Mouse (Mus musculus): ENCODE measurements around the gene Prickle1. TPM values are rescaled to one million over a fixed set of nuclear protein-coding genes. Genes with fewer than 3 reads are reported as not detected.

The Prickle1 gene
- polyA plus RNA-seq, 1 experiment from 2014 or later, result 20.7 TPM

DNA sequence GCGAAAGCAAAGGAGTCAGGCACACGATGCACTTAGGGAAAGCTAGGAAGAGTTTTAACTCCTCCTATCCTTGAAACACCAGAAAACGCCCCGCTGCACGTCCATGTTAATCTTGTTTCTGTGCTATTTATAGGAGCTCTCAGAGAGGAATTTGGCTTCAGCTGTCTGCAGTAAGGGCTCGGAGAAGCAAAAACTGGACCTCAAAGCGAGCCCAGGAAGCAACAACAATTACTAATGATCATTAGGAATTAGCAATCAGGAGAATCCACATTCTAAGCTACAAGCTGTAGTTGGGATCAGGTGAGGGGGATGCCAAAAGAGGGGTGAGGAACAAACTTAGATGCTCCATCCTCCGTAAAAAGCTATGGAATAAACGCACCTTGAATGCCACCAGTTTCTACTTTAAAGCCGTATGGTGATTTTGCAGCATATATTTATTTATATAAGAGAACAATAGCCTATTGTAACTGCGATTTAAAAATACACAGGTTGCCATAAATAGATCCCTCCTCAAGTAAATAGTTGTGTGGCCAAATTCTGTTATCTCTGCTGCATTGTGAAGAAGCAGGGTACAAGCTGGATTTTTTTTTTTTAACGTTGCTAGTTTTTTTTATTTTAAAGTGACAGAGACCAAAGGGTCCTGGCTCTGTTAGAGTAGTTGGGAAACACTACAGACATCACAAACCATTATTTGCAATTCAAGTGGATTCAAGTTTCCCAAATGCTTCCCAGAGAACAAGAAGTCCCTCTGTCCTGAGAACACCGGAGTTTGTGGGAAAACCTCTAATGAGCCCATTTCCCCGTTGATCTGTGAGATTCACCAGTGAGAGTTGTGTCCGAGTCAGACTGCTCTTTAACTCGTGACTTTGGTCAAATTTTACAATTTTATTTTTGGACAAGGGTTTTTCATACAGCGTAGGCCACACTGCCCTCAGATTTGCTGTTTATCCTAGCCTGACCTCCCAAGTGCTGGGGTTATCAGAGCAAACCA, 75.6 kb downstream of the Prickle1 start:
- peaks cover 19% of the 10 kb centered on the region for H3K4me1 ChIP-seq (replicated peaks; ENCODE audit: control insufficient read depth, insufficient read depth, low read length)
- ATAC-seq, result peak; percentile 19; the same call in 1 of the 2 replicates
- peak overlapping the region; percentile 75 for H3K4me3 ChIP-seq (replicated peaks; ENCODE audit: low read length)
- H3K4me2 ChIP-seq (ENCODE audit: low read length), result peak overlapping the region; percentile 97
- no peaks in the 10 kb centered on the region; the same call in none of the 2 replicates for H3K27me3 ChIP-seq (replicated peaks; ENCODE audit: control insufficient read depth, insufficient read depth, low read length)
- no peaks in the 10 kb centered on the region for H3K9me3 ChIP-seq (ENCODE audit: control insufficient read depth, low read length)
- 11% methylated on average over 17 of the region's 17 CpGs for WGBS
- H3K9ac ChIP-seq (replicated peaks; ENCODE audit: low read depth, low read length), result no peak overlapping the region; the same call in 1 of the 2 replicates
- no peak overlapping the region for H3K27ac ChIP-seq (ENCODE audit: low read length)
- H3K36me3 ChIP-seq (ENCODE audit: control insufficient read depth, insufficient read depth), result no peaks in the 10 kb centered on the region

DNA sequence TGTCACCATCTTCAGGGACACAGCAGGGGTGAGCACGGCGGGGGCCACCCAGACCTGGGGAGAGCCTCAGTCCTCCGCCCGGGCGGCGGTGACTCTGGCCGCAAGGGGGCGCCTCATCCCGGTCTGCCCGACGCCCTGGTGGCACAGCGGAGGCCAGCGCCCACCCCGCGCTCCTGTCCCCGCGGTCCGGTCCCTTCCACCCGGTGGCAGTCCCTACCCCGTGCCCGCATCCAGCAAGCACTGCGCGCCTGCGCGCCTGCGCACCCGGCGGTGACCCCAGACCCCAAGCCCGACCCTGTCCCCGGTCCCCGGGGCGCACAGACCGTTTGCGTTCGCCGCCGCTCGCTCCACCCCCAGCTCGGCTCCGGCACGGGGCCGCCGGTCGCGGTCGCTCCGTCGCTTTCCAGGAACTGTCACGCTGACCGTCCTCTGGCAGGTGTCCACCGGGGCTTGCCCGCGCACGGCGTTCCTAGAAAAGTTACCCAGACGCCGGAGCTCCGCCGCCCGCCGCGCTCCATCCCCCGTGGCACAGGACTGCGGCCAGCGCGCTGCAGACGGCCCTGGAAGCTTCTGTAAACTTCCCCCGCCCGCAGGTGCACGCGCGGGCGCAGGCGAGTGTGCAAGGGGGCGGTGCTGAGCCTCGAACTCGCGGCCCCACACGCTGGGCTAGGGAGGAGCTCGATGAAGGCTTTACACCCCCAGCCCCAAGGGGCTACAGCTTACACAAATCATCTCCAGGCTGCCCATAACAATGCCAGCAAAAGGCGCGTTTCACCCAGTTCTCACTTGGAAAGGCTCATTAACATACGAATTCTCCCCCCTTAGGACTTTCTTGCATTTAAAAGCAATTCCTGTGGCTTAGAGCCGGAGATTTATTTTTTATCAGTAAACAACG, 76.5 kb downstream of the Prickle1 start:
- WGBS, result 0% methylated on average over 80 of the region's 85 CpGs
- H3K36me3 ChIP-seq (ENCODE audit: control insufficient read depth, insufficient read depth), result no peaks in the 10 kb centered on the region
- H3K9ac ChIP-seq (replicated peaks; ENCODE audit: low read depth, low read length), result peak overlapping the region; percentile 74
- peak overlapping the region; percentile 75 for H3K4me3 ChIP-seq (replicated peaks; ENCODE audit: low read length)
- H3K4me1 ChIP-seq (replicated peaks; ENCODE audit: control insufficient read depth, insufficient read depth, low read length), result peaks cover 19% of the 10 kb centered on the region
- peak overlapping the region; percentile 19; the same call in 1 of the 2 replicates for H3K27ac ChIP-seq (ENCODE audit: low read length)
- peak overlapping the region; percentile 97 for H3K4me2 ChIP-seq (ENCODE audit: low read length)
- no peaks in the 10 kb centered on the region for H3K9me3 ChIP-seq (ENCODE audit: control insufficient read depth, low read length)
- H3K27me3 ChIP-seq (replicated peaks; ENCODE audit: control insufficient read depth, insufficient read depth, low read length), result no peaks in the 10 kb centered on the region; the same call in none of the 2 replicates
- ATAC-seq, result peak; percentile 93

DNA sequence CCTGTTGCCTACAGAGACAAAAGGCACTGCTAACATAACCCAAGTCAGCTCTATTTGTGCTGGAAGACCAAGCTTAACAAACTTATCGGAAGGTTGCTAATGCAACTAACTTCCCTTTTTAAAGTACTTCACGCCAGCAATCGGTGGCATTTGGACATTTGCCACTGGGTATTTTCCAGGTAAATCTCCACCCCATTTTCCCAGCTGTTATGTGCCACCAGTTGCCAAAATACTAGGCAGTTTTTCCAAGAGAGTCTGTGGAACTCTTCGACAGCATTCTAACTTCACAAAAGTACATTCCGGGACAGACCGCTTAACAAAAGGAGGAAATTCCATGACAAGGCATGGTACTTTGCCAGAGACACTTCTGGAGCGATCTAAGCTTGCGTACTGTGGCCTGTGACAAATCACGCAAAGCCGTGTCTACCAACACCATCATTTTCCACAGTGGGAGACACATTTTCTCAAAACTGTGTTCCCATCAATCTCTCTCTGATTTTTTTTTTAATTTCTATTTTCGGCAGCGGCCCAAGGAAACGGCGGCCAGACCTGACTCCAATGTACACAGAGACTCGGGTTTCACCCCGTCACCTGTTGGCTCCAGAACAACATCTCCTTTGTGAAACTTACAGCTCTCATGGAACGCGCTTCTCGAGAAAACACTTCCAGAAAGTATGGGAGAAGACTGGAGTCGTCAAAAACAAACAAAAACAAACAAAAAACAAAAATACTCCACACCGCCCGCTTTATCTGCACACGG, 77.4 kb downstream of the Prickle1 start:
- Histone ChIP-seq H3K27me3 (replicated peaks; ENCODE audit: control insufficient read depth, insufficient read depth, low read length) (no peaks in the 10 kb centered on the region; the same call in none of the 2 replicates), H3K4me3 (replicated peaks; ENCODE audit: low read length) (peak overlapping the region; percentile 75), H3K9me3 (ENCODE audit: control insufficient read depth, low read length) (no peaks in the 10 kb centered on the region), H3K27ac (ENCODE audit: low read length) (no peak overlapping the region), H3K4me2 (ENCODE audit: low read length) (peak overlapping the region; percentile 97), H3K36me3 (ENCODE audit: control insufficient read depth, insufficient read depth) (no peaks in the 10 kb centered on the region), H3K9ac (replicated peaks; ENCODE audit: low read depth, low read length) (peak overlapping the region; percentile 74), H3K4me1 (replicated peaks; ENCODE audit: control insufficient read depth, insufficient read depth, low read length) (peaks cover 21% of the 10 kb centered on the region)
- WGBS, result 2% methylated on average over 23 of the region's 23 CpGs
- no peak for ATAC-seq

DNA sequence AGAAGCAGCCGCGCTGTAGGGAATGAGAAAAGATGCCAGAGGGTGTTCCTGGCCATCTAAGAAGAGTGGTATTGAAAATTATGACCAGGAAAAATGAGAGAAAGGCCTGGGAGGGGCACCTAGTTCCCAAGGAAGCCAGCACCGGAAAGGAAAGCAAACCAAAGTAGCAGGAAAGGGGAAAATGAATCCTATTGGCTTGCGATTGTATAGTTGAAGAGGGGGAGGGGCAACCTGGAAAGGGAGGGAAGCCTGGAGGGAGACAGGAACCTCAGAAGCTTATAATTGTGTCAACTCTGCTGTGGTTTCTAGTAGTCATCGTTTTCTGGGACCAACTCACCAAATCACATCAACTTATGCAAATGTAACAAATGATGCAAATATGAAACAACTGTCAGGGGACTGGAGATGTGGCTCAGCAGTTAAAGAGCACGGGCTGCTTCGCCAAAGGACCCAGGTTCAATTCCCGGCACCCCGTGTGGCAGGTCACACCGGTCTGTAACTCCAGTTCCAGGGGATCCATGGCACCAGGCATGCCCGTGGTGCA, 78.6 kb downstream of the Prickle1 start:
- H3K9ac ChIP-seq (replicated peaks; ENCODE audit: low read depth, low read length), result no peak overlapping the region
- no peak for ATAC-seq
- H3K27me3 ChIP-seq (replicated peaks; ENCODE audit: control insufficient read depth, insufficient read depth, low read length), result no peaks in the 10 kb centered on the region; the same call in none of the 2 replicates
- H3K4me2 ChIP-seq (ENCODE audit: low read length), result no peak overlapping the region
- H3K4me1 ChIP-seq (replicated peaks; ENCODE audit: control insufficient read depth, insufficient read depth, low read length), result peaks cover 27% of the 10 kb centered on the region
- no peaks in the 10 kb centered on the region for H3K9me3 ChIP-seq (ENCODE audit: control insufficient read depth, low read length)
- no peaks in the 10 kb centered on the region for H3K36me3 ChIP-seq (ENCODE audit: control insufficient read depth, insufficient read depth)
- WGBS, result 80% methylated on average over 11 of the region's 11 CpGs
- H3K27ac ChIP-seq (ENCODE audit: low read length), result no peak overlapping the region
- H3K4me3 ChIP-seq (replicated peaks; ENCODE audit: low read length), result no peak overlapping the region

DNA sequence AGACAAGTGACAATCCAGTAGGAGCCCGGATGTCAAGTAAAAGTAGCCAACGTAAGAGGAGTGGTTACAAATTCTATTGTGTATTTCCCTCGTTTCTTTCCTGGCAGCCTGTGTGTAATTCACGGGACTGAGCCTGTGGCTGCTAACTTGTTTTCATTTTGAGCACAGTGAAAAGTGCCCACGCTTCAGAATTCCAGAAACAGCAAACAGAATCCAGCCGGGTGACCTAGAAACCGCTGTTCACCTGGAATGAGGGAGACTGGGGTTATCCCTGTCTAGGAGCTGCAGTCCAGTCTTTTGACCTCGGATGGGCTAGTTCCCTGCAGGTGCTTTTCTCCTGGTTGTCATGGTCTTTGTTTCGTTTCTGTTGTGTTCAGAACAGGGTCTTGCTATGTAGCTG, 80.4 kb downstream of the Prickle1 start:
- H3K4me3 ChIP-seq (replicated peaks; ENCODE audit: low read length), result no peak overlapping the region
- H3K4me1 ChIP-seq (replicated peaks; ENCODE audit: control insufficient read depth, insufficient read depth, low read length), result peaks cover 36% of the 10 kb centered on the region
- no peaks in the 10 kb centered on the region for H3K9me3 ChIP-seq (ENCODE audit: control insufficient read depth, low read length)
- no peak overlapping the region for H3K4me2 ChIP-seq (ENCODE audit: low read length)
- no peaks in the 10 kb centered on the region; the same call in none of the 2 replicates for H3K27me3 ChIP-seq (replicated peaks; ENCODE audit: control insufficient read depth, insufficient read depth, low read length)
- no peak overlapping the region for H3K27ac ChIP-seq (ENCODE audit: low read length)
- no peak overlapping the region for H3K9ac ChIP-seq (replicated peaks; ENCODE audit: low read depth, low read length)
- no peak for ATAC-seq
- WGBS, result 64% methylated on average over 9 of the region's 9 CpGs
- no peaks in the 10 kb centered on the region for H3K36me3 ChIP-seq (ENCODE audit: control insufficient read depth, insufficient read depth)

DNA sequence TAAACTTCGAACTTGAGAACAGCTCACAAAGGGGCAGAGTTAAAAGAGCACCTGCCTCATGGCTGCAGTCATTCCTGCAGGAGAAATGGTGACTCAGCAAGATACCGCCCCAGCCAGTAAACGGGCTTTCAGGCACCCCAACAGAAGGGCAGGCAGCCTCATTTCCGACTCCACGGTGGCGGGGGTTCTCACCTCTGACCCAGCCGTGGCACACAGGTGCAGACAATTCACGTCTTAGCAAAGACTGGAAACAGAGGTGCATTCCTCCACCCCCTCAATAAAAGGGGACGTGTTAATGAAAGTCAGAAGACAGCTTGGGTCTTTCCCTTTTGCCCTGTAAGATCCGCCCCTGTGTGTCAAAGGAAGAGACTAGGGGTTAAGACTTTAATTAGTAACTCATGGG, 81.8 kb downstream of the Prickle1 start:
- no peak overlapping the region for H3K4me3 ChIP-seq (replicated peaks; ENCODE audit: low read length)
- H3K9me3 ChIP-seq (ENCODE audit: control insufficient read depth, low read length), result no peaks in the 10 kb centered on the region
- H3K9ac ChIP-seq (replicated peaks; ENCODE audit: low read depth, low read length), result no peak overlapping the region
- no peak overlapping the region for H3K4me2 ChIP-seq (ENCODE audit: low read length)
- no peaks in the 10 kb centered on the region; the same call in none of the 2 replicates for H3K27me3 ChIP-seq (replicated peaks; ENCODE audit: control insufficient read depth, insufficient read depth, low read length)
- 11% methylated on average over 10 of the region's 10 CpGs for WGBS
- H3K27ac ChIP-seq (ENCODE audit: low read length), result no peak overlapping the region
- no peaks in the 10 kb centered on the region for H3K36me3 ChIP-seq (ENCODE audit: control insufficient read depth, insufficient read depth)
- ATAC-seq, result no peak
- H3K4me1 ChIP-seq (replicated peaks; ENCODE audit: control insufficient read depth, insufficient read depth, low read length), result peaks cover 28% of the 10 kb centered on the region

DNA sequence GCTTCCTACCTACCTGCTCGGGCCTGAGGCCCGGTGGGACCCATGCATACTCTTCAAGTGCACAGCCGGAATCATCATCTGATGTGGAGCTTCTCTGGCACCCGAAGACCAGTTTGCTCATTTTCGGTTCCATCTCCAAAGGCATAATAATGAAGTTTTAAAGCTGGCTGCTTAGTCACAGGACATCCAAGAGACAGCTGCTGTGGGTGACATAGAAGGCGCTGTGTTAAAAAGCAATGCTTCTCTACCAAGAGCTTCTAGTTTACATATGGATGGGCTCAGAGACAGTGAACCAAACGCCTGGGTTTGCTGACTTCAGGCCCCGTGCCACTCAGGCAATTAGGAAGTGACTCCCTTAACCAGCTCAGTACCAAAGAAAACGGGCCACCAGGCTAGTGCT, 83.3 kb downstream of the Prickle1 start:
- Histone ChIP-seq H3K4me1 (replicated peaks; ENCODE audit: control insufficient read depth, insufficient read depth, low read length) (peaks cover 19% of the 10 kb centered on the region), H3K27ac (ENCODE audit: low read length) (no peak overlapping the region), H3K9me3 (ENCODE audit: control insufficient read depth, low read length) (no peaks in the 10 kb centered on the region), H3K9ac (replicated peaks; ENCODE audit: low read depth, low read length) (no peak overlapping the region), H3K27me3 (replicated peaks; ENCODE audit: control insufficient read depth, insufficient read depth, low read length) (no peaks in the 10 kb centered on the region; the same call in none of the 2 replicates), H3K36me3 (ENCODE audit: control insufficient read depth, insufficient read depth) (no peaks in the 10 kb centered on the region), H3K4me3 (replicated peaks; ENCODE audit: low read length) (no peak overlapping the region), H3K4me2 (ENCODE audit: low read length) (no peak overlapping the region)
- ATAC-seq, result no peak
- WGBS, result 33% methylated on average over 9 of the region's 9 CpGs

DNA sequence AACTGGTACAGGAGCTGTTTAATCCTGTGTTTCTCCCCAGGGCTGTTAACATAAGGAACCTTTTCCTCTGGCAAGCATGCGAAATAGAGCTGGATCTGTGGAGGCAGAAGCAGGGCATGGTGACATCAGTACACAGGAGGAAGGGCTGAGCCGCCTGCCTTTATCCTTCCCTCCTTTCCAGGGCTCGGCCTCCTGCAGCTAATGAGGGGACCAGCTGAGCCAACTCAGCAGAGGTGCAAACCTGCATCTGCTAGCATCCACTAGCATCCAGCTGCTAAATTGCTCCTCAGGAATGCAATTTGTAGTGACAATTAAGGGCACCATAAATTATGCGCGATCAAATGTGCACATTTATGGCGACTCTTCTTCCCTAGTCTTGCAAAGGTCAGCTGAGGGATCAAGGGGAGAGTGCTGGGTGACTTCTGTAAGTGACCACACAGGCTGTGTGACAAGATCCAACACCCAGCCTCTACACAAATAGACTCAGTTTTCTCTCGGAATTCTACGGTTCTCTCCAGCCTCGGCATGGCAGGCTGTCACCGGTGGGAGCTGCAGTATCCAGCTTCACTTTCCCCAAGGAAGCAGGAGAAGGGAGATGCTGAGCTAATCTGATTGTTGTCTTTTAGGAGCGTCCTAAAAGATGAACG, 84.9 kb downstream of the Prickle1 start:
- peak; percentile 55; the same call in 1 of the 2 replicates for ATAC-seq
- H3K4me1 ChIP-seq (replicated peaks; ENCODE audit: control insufficient read depth, insufficient read depth, low read length), result peaks cover 19% of the 10 kb centered on the region
- no peaks in the 10 kb centered on the region for H3K9me3 ChIP-seq (ENCODE audit: control insufficient read depth, low read length)
- no peaks in the 10 kb centered on the region for H3K36me3 ChIP-seq (ENCODE audit: control insufficient read depth, insufficient read depth)
- no peak overlapping the region for H3K27ac ChIP-seq (ENCODE audit: low read length)
- no peaks in the 10 kb centered on the region; the same call in 1 of the 2 replicates for H3K27me3 ChIP-seq (replicated peaks; ENCODE audit: control insufficient read depth, insufficient read depth, low read length)
- 0 out of 2 replicates have a peak overlapping the region, but pooled peaks have one; percentile 8 for H3K9ac ChIP-seq (replicated peaks; ENCODE audit: low read depth, low read length)
- H3K4me3 ChIP-seq (replicated peaks; ENCODE audit: low read length), result no peak overlapping the region
- H3K4me2 ChIP-seq (ENCODE audit: low read length), result no peak overlapping the region
- WGBS, result 22% methylated on average over 12 of the region's 12 CpGs
